Mouse (Mus musculus) urinary bladder, postnatal 14 days (tissue): ENCODE measurements around the gene Rcc1l.

Source experiments
- DNase-seq: peaks from one replicate; pipeline ENCODE4 v3.0.0; 2021; ENCODE audit warnings: low spot score

Gene Rcc1l

GRCm38 (mm10) chr5:134115639-134116259, 60.8 kb downstream of the Rcc1l start:
- no peak for DNase-seq

DNA sequence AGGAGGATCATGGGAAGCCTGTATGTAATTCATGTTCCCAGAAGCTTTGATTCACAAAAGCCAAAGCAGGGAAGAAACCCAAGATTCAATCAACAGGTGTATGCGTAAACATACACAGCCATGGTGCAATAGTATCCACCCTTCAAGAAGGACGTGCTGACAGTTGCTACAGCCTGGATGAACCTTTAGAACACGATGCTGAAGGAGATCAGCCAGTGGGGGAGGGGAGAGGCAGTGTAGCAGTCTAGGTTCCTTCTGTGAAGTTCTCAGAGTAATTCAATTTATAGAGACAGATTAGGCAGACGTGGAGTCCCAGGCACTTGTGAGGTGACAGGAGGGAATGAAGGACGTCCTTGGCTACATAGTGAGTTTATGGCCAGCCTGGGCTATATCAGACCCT, 61.6 kb downstream of the Rcc1l start:
- DNase-seq = no peak

DNA sequence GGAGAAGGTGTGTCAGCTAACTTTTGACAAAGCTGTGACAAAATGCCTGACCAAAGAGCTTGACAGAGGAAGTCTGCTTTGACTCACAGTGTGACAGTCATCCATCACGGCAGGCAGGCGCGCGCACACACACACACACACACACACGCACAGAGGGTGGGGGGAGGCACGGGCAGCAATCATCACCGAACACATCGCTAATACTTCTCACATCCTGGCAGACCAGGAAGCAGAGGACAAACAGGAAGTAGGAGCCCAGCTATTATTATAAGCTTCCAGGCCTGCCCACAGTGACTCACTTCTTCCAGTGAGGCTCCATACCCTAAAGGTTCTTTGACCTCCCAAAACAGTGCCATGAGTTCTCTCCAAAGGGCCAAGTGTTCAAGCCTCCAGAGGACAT, 70.7 kb downstream of the Rcc1l start:
- DNase-seq = no peak

DNA sequence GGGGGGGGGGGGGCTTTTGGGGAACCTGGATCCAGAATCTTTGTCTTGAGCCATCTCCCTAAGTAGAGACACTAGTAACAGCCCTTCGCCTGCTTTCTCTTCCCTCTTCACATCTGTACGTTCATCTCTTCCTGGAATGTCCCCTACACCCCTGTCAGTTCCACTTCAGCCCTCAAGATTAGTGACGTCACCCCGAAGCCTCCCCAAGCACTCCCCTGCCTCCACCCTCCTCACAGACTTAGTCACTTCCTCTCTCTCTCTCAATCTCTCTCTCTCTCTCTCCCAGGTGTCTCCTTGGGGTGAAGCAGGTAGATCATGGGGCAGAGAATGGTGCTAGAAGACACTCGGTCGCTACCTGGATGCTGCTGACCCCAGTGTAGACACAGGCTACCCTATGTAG, 73.9 kb downstream of the Rcc1l start:
- DNase-seq = peak; percentile 24

DNA sequence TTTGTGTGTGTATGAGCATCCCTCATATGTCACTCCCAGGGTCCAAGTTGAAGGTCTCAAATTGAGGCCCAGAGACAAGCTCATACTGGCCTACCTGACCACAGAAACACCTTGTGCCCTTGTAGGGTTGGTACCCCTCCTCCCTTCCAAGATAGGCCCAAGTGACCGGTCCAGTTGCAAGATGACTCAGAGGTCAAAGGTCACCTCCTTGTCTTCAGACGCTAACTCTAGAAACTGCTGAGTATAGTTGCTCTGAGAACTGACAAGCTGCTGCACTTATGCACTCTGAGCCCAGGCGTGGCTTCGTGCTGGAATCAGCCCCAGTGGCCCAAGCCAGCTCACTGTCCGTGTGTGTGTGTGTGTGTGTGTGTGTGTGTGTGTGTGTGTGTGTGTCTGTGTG, 74.7 kb downstream of the Rcc1l start:
- DNase-seq = peak; percentile 45

DNA sequence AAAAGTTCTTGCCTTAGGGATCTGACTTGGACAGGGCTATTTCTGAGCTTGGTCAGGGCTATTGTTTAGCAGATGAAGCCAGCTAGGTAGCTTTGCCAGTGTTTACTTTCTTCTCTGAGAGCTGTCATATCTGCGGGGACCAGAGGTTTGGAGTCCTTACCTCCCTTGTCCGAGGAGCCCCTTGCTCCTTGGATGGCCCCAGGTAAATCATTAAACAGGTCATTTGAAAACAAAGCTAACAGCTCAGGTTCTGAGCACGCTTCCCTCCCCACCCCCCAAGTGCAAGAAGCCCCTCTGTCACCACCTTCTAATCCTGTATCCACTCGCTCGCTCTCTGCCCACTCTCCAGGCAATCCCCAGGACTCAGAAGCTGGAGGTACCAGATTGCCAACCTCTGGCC, 75.3 kb downstream of the Rcc1l start:
- no peak for DNase-seq

- no peak for DNase-seq
These were observed 76.3 kb downstream of the Rcc1l start for GRCm38 (mm10) chr5:134100232-134100771.

GRCm38 (mm10) chr5:134099496-134100211, 76.9 kb downstream of the Rcc1l start, which contains the start of gene Castor2:
Gene Castor2 (plus strand): TSS chr5:134099711.
- DNase-seq = peak; percentile 93

GRCm38 (mm10) chr5:134098976-134099375, 77.6 kb downstream of the Rcc1l start:
- DNase-seq = peak; percentile 18

GRCm38 (mm10) chr5:134098341-134098902, 78.2 kb downstream of the Rcc1l start:
- no peak for DNase-seq
